Mouse (Mus musculus): ENCODE data around the gene Gm5741.
A peak's percentile ranks its signal among the peaks of the same experiment; 100 is the strongest.

Gm5741 gene

GRCm38 (mm10) chr8:85073041-85073612 is 5.3 kb upstream of the Gm5741 start:
- DNase-seq (ENCODE audit: low spot score), result no peak

- DNase-seq (ENCODE audit: low spot score), result no peak
These were observed 4.7 kb upstream of the Gm5741 start for GRCm38 (mm10) chr8:85072364-85072929.

- DNase-seq (ENCODE audit: low spot score), result peak; percentile 92
These were observed 3.9 kb upstream of the Gm5741 start, which contains the start of gene Dhps for GRCm38 (mm10) chr8:85071514-85072281. TSS of gene Dhps (plus strand) at chr8:85071757.

- no peak for DNase-seq (ENCODE audit: low spot score)
These were observed 3.3 kb upstream of the Gm5741 start for GRCm38 (mm10) chr8:85071041-85071440.

- no peak for DNase-seq (ENCODE audit: low spot score)
These were observed 627 bp downstream of the Gm5741 start for GRCm38 (mm10) chr8:85067155-85067554.

GRCm38 (mm10) chr8:85065213-85065612 is 2.6 kb downstream of the Gm5741 start:
- DNase-seq (ENCODE audit: low spot score), result no peak

- no peak for DNase-seq (ENCODE audit: low spot score)
These were observed 5.2 kb downstream of the Gm5741 start for GRCm38 (mm10) chr8:85062603-85063002.

GRCm38 (mm10) chr8:85059879-85060616 is 7.7 kb downstream of the Gm5741 start, which contains the start of gene Fbxw9:
TSS of gene Fbxw9 (plus strand) at chr8:85060055.
- peak; percentile 89 for DNase-seq (ENCODE audit: low spot score)

GRCm38 (mm10) chr8:85057367-85057766 is 10.4 kb downstream of the Gm5741 start:
- DNase-seq (ENCODE audit: low spot score), result no peak

GRCm38 (mm10) chr8:85043619-85044018 is 24.2 kb downstream of the Gm5741 start:
- DNase-seq (ENCODE audit: low spot score), result no peak

- peak; percentile 33 for DNase-seq (ENCODE audit: low spot score)
These were observed 29.9 kb downstream of the Gm5741 start for GRCm38 (mm10) chr8:85037681-85038531.

GRCm38 (mm10) chr8:85037366-85037680 is 30.5 kb downstream of the Gm5741 start:
- no peak for DNase-seq (ENCODE audit: low spot score)

- peak; percentile 75 for DNase-seq (ENCODE audit: low spot score)
These were observed 30.9 kb downstream of the Gm5741 start, which contains the start of gene Tnpo2 for GRCm38 (mm10) chr8:85036718-85037365. TSS of gene Tnpo2 (plus strand) at chr8:85036915.

GRCm38 (mm10) chr8:85036381-85036717 is 31.4 kb downstream of the Gm5741 start:
- DNase-seq (ENCODE audit: low spot score), result no peak

GRCm38 (mm10) chr8:85035728-85036310 is 32.0 kb downstream of the Gm5741 start:
- no peak for DNase-seq (ENCODE audit: low spot score)

GRCm38 (mm10) chr8:85035165-85035727 is 32.5 kb downstream of the Gm5741 start:
- DNase-seq (ENCODE audit: low spot score), result no peak

GRCm38 (mm10) chr8:85034764-85035163 is 33.0 kb downstream of the Gm5741 start:
- DNase-seq (ENCODE audit: low spot score), result peak; percentile 53

- no peak for DNase-seq (ENCODE audit: low spot score)
These were observed 33.9 kb downstream of the Gm5741 start for GRCm38 (mm10) chr8:85033867-85034266.

GRCm38 (mm10) chr8:85032622-85033311 is 35.0 kb downstream of the Gm5741 start:
- DNase-seq (ENCODE audit: low spot score), result no peak

- DNase-seq (ENCODE audit: low spot score), result no peak
These were observed 38.5 kb downstream of the Gm5741 start for GRCm38 (mm10) chr8:85029271-85029670.

Measured in ovary, postnatal 14 days (tissue).